Mouse (Mus musculus) heart, adult 9 months (tissue): ENCODE data around the gene Dcaf10.

Experiments
- DNase-seq, 2 experiments: peaks; one replicate each; pipeline ENCODE4 v3.0.0; 2022; ENCODE audit warnings: low spot score in 2 of 2

Gene Dcaf10

DNA sequence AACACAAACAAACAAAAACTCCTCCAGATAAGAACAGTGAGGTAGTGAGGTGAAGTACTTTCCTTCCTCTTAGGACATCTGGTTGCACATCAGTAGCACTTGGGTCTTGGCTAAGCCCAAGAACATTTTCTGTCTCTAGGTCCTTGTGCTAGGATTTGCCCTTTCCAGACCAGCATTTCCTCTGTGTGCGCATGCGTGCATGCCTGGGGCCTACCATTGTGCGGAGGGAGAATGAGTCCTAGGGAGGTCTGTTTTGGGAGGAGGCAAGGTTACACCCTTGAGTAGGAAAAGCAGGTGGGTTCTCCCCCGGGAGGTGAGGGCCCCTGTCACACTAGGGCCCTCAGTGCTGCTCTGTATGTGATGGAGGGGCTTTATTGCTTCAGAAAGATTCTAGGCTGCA is 77.2 kb downstream of the Dcaf10 start:
- no peak for DNase-seq

DNA sequence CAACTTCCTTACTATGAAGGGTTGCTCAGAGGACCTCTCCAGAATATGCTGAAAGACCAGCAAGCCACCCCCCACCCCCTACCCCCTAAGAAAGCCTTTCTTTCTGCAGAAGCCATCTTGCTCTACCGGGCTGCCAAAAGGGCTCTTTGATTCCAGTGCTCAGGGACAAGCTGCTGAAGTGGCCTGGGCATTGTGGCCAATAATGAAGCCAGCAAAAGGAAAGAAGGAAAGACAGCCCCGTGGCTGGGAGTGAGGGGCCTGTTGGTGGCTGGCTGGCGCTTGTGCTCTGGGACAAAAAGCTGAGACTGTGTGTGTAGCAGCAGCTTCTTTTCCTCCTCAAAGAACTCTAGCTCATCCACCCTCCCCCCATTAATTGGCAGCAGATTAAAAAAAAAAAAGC is 78.8 kb downstream of the Dcaf10 start:
- no peak for DNase-seq

DNA sequence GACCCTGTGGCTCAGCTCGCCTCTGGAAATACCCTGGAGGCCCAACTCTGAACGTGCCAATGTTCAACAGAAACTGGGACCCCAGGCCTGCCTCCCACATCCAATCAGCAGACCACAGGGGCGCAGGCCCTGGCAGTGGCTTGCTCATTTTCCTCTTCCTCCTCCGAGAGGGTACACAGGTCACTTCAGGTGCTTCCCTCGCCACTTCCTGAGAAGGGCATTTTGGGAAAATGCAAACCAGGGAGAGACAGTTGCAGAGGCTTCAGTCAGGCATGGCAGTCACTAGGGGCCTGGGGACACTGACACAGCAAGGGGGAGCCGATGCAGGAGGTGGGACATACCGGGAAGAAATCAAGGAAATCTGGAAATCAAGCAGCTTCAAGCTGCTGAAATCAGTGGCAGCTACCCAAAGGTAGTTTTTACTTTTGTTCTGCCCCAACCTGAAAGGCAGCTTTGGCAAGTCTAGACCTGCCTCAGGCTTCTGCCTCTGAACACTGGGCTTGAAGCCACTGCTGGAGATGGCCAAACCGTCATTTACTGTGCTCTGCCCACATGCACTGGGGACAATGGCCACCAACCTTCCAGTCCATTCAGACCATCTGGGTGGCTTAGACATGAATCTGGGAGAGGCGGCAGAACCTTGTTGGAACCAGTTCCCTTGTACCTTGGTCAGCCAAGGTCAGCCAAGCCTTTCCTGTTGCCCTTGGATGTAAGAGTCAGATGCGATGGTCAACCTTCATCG is 79.8 kb downstream of the Dcaf10 start:
- no peak for DNase-seq

DNA sequence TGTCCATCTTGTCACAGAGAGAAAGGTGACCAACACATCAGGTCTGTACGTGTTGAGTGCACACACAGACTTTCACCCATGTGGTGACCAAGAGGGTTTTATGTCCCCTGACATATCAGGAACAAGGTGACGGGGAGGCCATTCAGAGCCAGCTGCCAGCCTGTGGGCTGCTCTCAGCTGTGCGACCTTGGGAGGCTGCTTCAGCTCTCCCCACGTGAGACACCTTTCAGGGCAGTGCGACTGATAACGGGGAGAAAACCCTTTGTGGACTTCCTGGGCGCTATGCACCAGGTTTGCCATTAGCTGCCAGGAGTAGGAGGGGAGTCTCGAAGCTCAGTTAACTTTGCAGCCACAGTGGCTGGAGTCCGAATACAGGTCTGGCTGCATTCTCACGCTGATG is 80.7 kb downstream of the Dcaf10 start:
- no peak for DNase-seq

DNA sequence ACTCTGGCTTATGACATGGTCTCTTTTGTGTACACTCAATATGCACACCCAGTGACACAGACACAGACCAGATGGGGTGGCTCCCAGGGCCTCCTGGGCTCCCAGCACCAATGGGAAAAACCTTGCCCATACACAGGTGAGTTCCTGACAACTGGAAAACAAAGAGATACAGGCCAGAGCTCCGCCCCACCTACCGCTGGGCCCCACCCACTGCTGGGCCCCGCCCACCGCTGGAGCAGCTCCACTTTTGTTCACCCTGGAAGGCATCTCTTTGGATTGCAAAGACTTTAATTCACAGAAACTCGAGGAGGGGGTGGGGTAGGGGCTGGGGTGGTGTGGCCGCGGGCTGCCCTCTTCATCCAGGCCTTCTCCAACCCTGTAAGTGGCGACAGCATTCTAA is 81.5 kb downstream of the Dcaf10 start:
- no peak for DNase-seq

DNA sequence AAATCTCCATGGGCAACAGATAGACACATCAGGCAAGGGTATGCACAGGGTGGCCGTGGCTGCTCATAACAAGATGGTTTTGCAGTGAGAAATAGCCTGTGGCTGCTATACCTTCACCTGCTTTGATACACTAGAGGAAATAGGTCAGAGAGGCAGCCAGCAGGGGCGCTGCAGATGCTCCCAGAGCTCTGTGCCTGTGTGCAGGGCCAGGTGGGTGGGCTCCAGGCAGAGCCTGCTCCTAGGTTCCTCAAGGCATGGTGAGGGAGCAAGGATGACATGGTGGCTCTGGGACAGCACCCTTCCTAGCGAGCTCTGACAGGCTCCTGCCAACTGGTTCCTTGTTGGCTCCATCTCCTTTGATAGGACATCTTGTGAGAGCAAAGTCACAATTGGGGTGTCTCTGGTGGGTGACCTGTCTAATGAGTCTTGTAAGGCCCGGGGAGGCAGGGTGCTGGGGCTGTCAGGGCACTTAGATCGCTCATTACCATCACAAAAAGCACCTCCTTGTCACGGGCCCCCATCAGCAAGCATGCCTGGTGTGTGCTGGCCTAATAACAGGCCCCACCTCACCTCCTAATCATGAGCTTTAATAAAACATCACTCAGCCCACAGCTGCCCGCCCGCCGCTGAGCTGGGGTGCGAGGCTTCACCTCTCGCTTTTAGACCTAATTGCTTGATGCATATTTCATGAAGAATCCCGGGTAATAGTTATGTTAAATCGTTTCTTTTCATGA is 85.0 kb downstream of the Dcaf10 start:
- DNase-seq, result no peak
